Mouse (Mus musculus): ENCODE results near the gene Selenbp1. TPM values are rescaled to one million over a fixed set of nuclear protein-coding genes. Genes with fewer than 3 reads are reported as not detected.
A peak's percentile ranks its signal among the peaks of the same experiment; 100 is the strongest.

Gene Selenbp1
- total and polyA plus RNA-seq, 3 experiments, result 0.25 TPM; not detected in 2

DNA sequence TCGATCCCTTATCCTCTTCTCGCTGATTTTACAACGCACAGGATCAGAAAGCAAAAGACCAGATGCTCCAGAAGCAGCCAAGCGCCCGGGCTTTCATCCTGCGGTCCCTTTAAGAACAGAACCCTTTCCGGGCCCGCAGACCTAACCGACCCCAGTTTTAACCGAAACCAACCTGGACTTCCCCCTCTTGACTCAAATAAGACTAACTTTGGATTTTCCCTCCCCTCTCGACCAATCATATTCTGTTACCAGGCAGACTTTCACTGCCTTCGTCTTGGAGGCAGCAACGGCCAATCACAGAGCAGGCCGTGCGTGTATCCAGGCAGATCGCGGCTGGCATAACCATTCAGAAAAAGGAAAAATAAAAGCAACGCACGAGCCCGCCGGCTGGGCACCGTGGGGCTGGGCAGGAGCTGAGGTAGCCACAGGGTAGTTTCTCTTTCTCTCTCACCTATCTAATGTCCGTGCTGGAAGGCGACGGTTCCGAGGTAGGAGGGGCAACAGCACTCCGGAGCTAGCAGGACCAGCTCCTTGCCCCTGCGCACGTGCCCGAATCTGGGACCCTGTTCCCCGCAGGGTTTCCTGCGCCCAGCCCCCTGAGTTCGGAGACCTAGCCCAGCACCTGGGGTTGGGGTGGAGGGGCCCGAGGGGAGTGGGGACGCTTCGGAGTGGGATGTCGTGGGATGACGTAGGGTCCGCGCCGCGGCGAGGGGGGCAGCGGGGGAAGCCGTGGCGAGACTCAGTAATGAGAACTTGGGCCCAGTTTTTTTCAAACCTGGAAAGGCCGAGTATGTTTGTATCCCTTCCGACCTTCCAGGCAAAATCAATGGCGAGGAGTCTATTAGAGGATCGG is 21.1 kb downstream of the Selenbp1 start, which contains the start of gene Rfx5 (continued):
- TF ChIP-seq RCOR1 (conservative IDR thresholded peaks at IDR 0.05; ENCODE audit: low read depth, low read length), result 0 out of 2 replicates have a peak, but pooled peaks have one; percentile 64
- peak; percentile 47; the same call in 1 of the 2 replicates for TF ChIP-seq NELFE (IDR thresholded peaks at IDR 0.05; ENCODE audit: low read depth, low read length)
- TF ChIP-seq USF2 (conservative IDR thresholded peaks at IDR 0.05; ENCODE audit: low read depth, low read length), result no peak
- TF ChIP-seq ZMIZ1 (IDR thresholded peaks at IDR 0.05; ENCODE audit: low read depth, low read length), result peak; percentile 70
- TF ChIP-seq USF1 (IDR thresholded peaks at IDR 0.05; ENCODE audit: low read depth, low read length), result peak; percentile 21; the same call in 1 of the 2 replicates
- no peak; the same call in 1 of the 2 replicates for TF ChIP-seq HCFC1 (IDR thresholded peaks at IDR 0.05; ENCODE audit: low read depth, low read length)
- TF ChIP-seq MXI1 (IDR thresholded peaks at IDR 0.05; ENCODE audit: low read depth, low read length), result peak; percentile 87
- TF ChIP-seq NRF1 (IDR thresholded peaks at IDR 0.05; ENCODE audit: low read depth, low read length), result peak; percentile 55
- TF ChIP-seq GABPA (IDR thresholded peaks at IDR 0.05; ENCODE audit: insufficient replicate concordance, low read depth, low read length), result no peak
- peak; percentile 99 for TF ChIP-seq CHD2 (IDR thresholded peaks at IDR 0.05; ENCODE audit: low read length)
- no peak for TF ChIP-seq PAX5 (IDR thresholded peaks at IDR 0.05; ENCODE audit: low read length)
- TF ChIP-seq E2F4 (IDR thresholded peaks at IDR 0.05; ENCODE audit: insufficient replicate concordance, low read depth, low read length), result no peak
- peak; percentile 77 for TF ChIP-seq MYC (IDR thresholded peaks at IDR 0.05; ENCODE audit: low read depth, low read length)
- TF ChIP-seq JUND (conservative IDR thresholded peaks at IDR 0.05; ENCODE audit: low read depth, low read length), result 0 out of 2 replicates have a peak, but pooled peaks have one; percentile 32
- TF ChIP-seq SIN3A (IDR thresholded peaks at IDR 0.05; ENCODE audit: low read length), result peak; percentile 84
- no peak for TF ChIP-seq CTCF (conservative IDR thresholded peaks at IDR 0.05 in 1 of 2, IDR thresholded peaks at IDR 0.05 in 1 of 2; ENCODE audit: low read depth in 2 of 2, low read length in 2 of 2)

DNA sequence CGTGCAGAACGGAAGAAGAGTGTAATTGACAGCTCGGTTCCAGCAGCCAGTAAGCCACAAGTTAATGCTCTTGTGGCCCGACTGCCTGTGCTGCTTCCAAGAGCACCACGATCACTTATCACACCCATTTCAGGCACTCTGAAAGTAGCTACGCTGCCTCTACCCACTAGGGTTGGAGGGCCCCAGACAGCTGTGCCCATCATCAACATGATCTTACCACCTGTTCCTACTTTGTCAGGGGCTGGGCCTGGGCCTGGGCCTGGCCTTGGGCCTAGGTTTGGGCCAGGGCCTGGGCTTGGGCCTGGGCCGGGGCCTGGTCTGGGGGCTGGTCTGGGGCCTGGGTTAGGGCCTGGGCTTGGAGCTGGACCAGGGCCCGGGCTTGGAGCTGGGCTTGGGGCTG is 25.4 kb downstream of the Selenbp1 start:
- in situ Hi-C loops (cut with MboI; ENCODE audit: low pct_ligation_motif_present, low pct_unique_long_range_greater_than_20kb, low sequenced_read_pairs), result loop anchor here (5.0 kb wide), 1 partner anchor 54 kb away; no protein-coding TSS in a partner anchor
- dilution Hi-C loops (cut with MboI; ENCODE audit: extremely low pct_ligation_motif_present, extremely low pct_unique_long_range_greater_than_20kb, low sequenced_read_pairs), result no loop called here
- H3K4me3 ChIP-seq (replicated peaks in 1 of 3; ENCODE audit: low read depth in 2 of 3, low read length in 2 of 3, poor library complexity in 1 of 3), result no peak overlapping the region

More for the DNA sequence above, 25.4 kb downstream of the Selenbp1 start:
- Histone ChIP-seq H3K27ac (ENCODE audit: insufficient read depth, low read depth) (no peak overlapping the region), H3K36me3 (replicated peaks in 1 of 2; ENCODE audit: control insufficient read depth in 1 of 2, insufficient read depth in 1 of 2, low read length in 1 of 2) (peaks cover 39 to 65% of the 10 kb centered on the region in 2 experiments), H3K9me3 (replicated peaks; ENCODE audit: low read length) (no peaks in the 10 kb centered on the region), H3K27me3 (replicated peaks) (no peaks in the 10 kb centered on the region), H3K4me2 (ENCODE audit: insufficient read depth, low read depth, poor library complexity, severe bottlenecking) (no peak overlapping the region), H3K9ac (ENCODE audit: insufficient read depth, low read depth) (no peak overlapping the region), H3K4me1 (ENCODE audit: control insufficient read depth in 1 of 2, insufficient read depth in 2 of 2) (peaks cover 5 to 61% of the 10 kb centered on the region in 2 experiments), H3K79me2 (replicated peaks; ENCODE audit: control insufficient read depth, extremely low read depth, insufficient read depth, poor library complexity, severe bottlenecking) (no peaks in the 10 kb centered on the region)
- DNase-seq (ENCODE audit: extremely low read depth), result no peak
- TF ChIP-seq SMC3 (IDR thresholded peaks at IDR 0.05; ENCODE audit: low read depth, low read length) (no peak), TCF12 (IDR thresholded peaks at IDR 0.05; ENCODE audit: low read depth, low read length) (no peak), MXI1 (IDR thresholded peaks at IDR 0.05; ENCODE audit: low read depth, low read length) (no peak), MEF2A (IDR thresholded peaks at IDR 0.05; ENCODE audit: borderline replicate concordance, low read depth, low read length) (no peak), NRF1 (IDR thresholded peaks at IDR 0.05; ENCODE audit: low read depth, low read length) (no peak), USF2 (conservative IDR thresholded peaks at IDR 0.05; ENCODE audit: low read depth, low read length) (no peak), UBTF (IDR thresholded peaks at IDR 0.05; ENCODE audit: low read depth, low read length) (no peak)

Measured in CH12.LX (cell line).